Mouse (Mus musculus): ENCODE measurements around the gene Crb2.

The Crb2 gene

DNA sequence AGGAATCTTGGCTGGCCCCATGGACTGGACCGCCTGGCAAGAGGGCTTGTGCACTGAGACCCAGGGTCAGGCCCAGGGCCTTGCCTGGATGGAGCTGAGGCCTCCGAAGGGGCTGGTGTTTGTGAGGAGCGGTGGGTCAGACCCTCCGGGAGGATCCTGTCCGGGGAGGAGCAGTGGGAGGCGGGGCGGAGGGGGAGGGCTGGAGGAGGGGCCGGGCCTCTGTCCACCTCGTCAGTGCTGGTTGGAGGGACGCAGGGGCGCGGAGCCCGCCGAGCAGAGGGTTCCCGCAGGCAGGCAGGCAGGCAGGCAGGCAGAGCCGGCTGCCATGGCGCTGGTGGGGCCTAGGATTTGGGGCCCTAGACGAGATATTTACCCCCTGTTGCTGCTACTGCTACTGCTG is at the start of gene Crb2:
TSS of gene Crb2 (plus strand) at position 234 of the 400 bp plus-strand sequence.
- DNase-seq (ENCODE audit: low spot score) = peak; percentile 83

DNA sequence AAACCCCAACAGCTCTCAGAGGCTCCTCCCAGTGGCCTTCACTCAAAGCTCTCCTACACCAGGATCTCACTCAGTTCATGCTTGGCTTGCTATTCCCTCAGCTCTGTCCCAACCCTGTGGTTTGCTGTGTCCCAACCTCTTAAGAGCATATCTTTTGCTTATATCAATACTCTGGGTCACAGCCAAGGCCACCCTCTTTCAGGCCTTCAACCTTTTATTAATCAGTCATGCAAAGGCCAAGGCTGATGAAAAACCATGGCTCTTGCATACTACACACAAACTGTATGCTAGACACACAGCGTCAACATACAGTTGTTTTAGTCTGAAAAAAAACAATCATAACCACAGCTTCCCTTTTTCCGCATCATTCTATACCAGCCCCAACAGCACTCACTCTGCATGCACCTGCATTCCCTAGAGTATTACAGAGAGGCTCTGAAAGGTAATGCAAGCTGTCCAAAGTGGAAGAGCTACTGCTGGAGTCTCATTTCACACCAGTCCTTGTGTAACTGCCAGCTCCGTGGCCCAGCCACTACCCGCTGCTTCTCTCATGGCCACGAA is 44.7 kb upstream of the Crb2 start:
- no peak for DNase-seq (ENCODE audit: low spot score)

DNA sequence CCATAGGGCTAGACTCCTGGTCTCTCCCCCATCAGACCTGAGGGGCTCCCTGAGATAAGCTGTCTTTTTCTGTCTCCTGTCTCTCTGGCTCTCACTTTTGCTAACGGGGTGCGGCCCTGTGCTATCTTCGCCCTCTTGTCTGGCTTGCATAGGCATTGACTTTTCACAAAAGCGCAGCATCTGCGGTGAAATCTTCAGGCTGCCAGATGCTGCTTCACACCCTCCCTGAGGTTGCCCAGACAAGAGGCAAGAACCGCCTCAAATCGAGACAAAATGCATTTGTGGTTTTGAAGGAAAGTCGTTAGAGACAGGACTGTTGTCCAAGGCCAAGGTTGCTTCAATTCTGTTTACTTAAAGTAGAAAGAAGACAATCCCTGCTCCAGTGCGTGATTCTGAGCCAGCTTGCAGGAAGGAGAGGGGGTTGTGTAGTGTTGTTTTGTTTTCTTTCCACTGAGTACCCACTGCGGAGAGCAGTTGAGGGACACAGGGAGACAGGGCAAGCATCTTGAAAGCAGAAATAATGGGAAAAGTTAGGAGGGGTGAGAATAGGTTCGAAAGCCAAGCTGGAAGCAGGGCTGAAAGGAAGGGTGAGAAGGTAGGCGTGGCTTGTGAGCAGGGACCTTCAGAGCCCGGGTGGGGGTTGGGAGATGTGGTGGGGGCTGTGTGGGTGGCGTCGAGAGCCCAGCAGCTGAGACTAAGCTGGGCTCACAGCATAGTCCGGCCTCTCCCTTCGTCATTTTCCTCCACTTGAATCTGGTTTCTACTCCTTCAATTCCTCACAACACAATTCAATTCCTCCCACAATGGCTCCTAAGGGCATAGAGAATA is 40.9 kb upstream of the Crb2 start:
- DNase-seq (ENCODE audit: low spot score) = peak; percentile 65

DNA sequence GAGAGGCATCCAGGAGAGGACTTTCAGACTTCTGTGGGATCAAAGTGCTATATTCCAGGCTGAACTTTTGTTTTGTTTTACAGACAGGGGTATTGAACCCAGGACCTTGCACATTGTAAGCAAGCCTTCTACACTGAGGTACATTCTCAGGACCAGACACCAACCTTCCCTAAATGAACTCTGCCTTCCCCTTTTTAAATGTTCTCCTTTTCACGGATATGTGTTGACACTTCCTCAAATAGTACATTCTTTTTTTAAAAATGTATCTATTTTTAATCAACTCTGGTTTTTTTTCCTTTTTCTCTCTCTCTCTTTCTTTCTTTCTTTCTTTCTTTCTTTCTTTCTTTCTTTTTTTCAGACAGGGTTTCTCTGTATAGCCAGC is 40.3 kb upstream of the Crb2 start:
- no peak for DNase-seq (ENCODE audit: low spot score)

DNA sequence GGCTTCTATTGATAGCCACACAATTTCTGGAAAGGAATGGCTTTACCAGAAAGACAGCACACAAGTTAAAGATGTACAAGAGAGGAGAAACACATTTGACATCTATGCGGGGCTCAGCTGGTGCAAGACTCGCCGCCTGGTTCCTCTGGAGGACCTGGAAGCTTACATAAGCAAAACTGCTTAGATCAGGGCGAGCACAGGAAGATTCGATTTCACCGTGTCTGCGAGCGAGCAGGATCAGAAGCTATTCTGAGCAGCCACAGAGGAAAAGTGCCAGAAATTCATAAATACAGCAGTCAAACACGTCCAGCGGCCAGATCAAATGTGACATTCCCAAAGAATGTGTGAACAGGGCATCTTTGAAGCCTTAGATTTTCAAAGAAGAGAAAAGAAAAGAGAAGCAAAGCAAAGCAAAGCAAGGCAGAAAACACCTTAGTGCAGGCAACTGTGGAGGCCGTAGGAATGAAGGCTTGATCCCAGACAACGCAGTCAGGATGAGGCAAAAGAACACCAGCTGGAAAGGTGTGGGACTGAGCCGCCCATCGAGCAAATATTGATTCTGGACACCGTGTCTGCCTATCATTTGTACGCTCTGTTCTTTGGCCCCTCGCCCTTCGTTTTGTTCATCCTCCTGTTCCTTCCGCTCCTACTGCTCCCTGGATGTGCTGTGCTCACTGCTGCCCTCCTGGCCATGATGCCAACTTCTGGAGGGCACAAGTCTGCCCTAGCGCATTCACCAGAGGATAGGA is 34.1 kb upstream of the Crb2 start:
- DNase-seq (ENCODE audit: low spot score) = no peak

DNA sequence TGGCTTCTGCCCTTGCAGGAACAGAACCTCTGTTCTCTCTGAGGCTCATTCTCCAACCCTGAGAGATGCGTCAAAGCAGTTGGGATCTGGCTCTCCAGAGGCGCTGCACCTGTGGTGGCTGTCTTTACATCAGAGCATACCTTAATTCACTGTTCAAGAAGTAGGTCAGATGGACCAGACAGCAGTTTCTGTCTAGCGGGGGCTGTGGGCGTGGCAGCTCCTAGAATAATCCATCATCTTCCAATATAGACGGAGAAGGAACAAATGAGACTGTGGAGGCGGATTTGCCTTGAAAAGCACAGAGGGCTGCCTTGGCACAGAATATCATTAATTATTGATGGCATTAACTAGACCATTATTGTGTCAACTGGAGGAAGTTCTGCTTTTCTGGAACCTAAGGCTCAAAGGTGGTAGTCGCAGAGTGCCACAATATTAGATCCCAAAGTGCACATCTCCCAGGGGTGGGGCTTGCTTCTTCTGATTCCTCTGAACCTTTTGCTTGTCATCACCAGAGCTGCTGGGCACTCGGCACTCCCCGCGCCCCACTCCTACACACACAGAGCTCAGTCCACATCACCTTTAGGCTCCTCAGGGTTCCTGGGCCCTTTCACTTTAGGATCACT is 31.2 kb upstream of the Crb2 start:
- DNase-seq (ENCODE audit: low spot score) = no peak

DNA sequence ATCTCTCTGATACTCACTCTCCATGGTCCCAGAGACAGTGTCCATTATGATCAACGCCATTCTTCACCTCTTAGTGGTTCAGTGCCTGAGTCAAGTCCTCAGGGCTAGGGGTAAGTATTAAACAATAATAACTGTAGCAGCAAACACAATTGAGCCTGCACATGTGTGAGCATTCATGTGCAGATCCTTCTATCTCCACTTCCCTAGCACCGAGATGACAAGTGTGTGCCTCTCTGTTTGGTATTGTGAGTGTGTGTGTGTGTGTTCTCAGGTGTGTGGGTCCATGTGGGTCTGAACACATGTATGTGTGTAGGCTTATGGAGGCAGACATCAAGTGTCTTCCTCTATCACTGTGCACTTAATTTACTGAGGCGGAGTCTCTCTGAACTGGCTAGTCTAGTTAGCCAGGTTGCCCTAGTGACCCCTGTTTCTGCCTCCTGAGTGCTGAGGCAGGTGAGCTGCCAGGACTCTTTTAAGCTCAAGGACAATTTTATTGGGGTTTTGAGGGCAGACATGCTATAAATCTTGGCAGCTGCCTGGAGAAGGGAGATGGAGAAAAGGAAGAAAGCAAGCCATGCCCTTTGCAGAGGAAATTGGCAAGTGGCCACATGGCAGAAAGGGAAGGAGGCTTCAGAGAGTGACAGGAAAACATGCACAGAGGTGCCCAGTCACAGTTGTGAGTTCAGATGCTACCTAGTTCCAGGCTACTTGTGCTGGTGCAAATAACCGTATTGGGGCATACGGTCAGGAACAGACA is 29.6 kb upstream of the Crb2 start:
- no peak for DNase-seq (ENCODE audit: low spot score)

DNA sequence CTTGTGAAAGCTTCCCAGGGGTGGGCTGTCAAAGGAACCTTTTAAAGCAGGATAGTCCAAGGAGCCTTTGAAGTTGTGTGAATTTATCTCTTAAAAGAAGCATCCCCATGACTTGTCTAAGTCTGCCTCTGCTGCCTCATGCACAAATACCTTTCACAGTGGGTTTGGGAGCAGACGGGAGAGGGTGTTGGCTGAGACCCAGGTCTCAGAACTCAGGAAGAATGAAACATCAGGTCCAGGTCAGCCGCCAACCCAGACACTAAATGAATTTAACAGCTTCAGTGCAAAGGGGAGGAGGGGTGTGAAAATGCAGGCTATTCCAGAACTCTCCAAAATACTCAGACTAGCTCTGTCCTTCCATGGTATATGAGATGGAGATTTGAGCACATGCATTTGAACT is 28.1 kb upstream of the Crb2 start:
- no peak for DNase-seq (ENCODE audit: low spot score)

DNA sequence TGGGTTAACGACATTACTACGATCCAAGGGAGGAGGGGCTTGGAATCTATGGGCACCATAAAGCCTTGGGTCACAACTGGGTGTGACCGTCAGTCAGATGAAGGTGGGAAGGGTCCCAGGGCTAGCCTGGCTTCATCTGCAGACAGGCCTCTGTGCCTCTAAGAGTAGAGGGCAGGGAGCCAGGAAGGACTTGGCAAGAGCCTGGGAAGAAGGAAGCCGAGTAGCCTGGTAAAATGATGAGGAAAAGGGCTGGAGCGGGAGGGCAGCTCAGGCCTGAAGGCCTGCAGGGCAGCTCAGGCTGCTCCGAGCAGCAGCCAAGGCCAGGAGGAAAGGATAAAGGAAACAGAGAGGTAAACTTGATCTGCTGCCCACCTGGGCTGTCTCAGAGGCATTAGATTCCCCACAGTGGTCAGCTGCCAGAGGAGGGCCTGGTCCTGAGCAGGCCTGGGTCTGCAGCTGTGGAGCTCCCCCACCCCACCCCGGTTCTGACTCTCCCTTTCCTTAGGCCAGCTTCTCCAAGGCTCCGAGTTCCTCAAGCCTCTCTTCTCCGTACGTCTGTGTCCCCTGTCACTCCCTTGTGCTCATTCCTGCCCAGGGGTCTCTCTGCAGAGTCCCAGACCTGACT is 27.5 kb upstream of the Crb2 start:
- no peak for DNase-seq (ENCODE audit: low spot score)

DNA sequence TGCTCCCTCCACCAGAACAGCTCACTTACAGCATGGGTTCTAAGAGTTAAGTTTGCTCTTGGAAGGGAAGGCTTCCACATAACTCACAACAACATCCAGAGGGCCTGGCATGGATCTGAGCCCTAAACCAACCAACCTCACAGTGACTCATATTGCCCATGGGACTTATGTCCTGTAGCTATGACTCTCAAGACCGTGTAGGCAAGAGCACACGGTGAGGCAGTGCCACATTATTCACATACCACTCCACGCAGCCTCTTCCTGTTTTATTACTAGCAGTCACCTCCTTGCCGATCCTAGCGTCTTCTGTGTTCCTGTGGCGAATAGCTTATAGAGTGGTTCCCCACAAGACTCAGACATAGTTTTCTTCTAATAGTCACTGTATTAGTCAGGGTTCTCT is 26.7 kb upstream of the Crb2 start:
- DNase-seq (ENCODE audit: low spot score) = no peak

DNA sequence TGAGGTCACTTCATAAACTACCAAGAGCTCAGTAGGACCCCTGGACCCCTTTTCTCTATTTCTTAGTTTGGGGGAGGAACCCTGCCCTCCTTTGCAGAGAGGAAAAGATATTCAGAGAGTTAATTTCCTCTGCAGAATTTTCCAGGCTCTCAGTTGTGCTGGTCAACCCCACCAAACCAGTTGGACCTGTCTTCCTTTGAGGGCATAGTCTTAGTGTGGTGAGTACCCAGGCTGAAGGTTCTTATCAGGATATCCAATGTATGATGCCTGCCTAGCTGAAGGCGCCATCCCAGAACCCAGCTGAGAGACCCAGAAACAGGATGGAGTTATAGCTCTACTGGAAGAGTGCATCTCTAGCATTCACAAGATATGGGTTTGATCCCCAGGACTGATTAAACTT is 24.9 kb upstream of the Crb2 start:
- no peak for DNase-seq (ENCODE audit: low spot score)

DNA sequence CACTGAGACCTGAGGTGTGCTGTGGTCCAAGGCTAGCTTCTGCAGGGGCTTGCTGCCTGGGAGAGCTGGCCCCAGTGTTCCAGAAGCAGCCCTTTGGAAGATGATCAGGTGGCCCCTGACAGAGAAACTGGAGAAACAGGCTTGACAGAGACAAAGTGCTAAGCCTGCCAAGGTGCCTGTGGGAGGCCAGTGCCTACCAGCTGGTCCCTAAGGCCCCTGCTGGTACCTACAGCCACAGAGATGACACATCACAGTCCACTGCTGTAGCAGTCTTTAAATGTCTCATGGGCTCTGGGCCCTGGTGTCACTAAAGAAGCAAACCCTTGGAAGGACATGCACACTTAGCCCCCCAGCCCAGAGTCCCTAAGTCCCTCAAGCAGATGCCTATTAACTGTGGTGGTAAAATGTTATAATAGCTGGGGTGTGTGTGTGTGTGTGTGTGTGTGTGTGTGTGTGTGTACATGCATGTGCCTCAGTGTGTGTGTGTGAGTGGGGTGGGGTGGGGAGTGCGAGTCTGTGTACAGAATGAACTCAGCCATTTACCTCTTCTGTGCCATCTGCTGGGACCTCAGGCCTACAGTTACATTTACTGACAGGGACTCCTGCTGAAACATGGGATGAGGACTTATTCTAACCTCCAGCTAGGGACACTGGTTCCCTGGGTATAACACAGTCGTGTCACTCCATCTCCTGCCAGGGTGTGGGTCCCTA is 19.7 kb upstream of the Crb2 start:
- DNase-seq (ENCODE audit: low spot score) = no peak

DNA sequence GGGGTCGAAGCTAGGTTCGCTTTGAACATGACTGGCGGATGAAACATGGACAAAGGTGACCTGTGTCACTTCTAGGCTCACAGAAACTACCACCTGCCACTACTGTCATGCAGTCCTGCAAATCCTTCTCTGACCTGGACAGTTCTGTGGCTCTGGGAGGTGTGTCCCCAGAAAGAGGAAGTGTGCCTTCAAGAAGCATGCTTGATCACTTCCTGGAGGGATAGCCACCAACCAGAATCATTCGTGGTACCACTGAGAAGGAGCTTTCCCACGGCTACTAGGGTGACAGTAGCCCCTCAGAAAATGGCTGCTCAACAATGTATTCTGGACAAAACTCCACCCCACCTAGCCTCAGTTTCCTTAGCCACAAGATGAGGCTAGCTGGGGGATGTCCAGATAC is 19.0 kb upstream of the Crb2 start:
- no peak for DNase-seq (ENCODE audit: low spot score)

DNA sequence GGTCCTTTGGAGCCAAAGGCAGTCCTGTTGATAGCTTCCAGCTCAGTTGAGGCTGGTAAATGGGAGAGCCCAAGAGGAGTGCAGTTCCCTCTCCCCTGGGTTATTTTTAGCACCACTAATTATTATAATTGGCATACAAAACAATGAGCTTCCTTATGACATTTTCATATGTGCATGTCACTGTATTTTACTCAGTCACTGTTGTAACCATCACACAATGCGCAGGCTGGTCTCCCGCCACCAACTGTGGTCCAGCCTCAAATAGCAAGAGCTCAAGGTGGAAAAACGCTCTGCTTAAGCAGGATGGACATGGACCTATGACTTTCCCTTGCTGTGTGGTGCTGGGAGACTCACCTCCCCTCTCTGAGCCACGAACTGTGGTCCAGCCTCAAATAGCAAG is 18.3 kb upstream of the Crb2 start:
- no peak for DNase-seq (ENCODE audit: low spot score)

DNA sequence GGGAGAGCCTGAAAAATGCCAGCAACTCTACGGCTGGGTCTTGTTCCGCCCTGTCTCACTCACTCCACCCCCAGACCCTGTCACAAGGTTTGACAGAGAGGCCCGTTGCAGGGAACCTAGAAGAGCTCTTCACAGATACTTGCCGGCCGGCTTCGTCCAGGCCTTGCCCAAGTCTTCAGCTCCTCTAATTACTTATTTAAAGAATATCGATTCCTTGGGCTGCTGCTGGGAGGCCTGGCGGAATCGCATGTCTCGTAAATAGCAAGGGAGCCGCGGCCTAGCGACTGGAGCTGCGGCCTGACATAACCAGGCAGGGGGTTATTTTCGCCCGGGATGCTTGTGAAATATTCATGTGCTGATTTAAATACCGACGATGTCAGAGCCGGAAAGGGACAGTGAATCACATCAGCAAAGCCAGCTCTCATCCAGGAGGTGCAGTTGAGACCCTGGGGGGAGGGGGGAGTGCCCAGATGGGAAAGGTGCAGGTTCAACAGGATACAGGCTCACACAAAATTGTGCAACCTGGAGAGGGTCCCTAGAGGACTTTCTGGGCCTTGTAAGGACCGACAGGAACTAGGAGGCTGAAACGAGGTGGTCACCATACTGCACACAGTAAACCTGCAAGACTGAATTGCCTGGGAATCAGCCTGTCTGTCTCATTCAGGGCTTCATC is 17.6 kb upstream of the Crb2 start:
- peak; percentile 68 for DNase-seq (ENCODE audit: low spot score)

DNA sequence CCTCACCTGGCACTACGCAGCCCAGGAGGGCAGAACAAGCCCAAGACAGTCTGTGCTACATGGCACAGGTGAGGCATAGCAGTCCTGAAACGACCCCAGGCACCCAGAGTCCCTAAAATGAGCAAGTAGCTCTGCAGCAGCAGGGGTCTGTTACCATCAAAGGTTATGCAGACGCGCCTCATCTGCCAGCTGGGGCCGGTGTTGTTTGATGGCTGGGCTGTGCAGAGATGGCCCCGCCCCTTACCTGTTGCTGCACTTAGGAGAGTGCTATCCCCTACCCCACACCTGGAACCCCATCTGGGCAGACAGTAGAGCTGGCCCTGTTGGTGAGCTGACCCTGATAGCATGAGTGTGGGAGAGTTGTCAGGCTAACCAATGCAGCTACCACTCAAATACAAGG is 15.4 kb upstream of the Crb2 start:
- no peak for DNase-seq (ENCODE audit: low spot score)

DNA sequence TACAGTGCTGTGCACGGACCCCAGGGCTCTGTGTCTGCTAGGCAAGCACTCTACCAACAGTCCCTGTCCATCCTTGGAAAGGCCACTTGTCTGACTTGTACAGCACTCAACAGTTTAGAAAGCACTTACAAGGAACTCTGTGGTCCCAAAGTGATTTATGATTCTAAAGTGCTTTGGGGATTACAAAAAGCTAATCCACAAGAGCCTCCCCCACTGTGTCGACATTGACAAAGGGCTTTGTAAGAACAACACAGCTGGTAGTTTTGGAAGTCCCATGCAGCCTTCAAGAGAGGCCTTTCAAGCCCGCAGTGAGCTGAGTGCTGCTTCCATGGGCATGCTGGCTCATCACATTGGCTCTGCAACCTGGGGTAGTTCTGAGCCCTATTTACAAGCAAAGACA is 12.4 kb upstream of the Crb2 start:
- DNase-seq (ENCODE audit: low spot score) = peak; percentile 66

DNA sequence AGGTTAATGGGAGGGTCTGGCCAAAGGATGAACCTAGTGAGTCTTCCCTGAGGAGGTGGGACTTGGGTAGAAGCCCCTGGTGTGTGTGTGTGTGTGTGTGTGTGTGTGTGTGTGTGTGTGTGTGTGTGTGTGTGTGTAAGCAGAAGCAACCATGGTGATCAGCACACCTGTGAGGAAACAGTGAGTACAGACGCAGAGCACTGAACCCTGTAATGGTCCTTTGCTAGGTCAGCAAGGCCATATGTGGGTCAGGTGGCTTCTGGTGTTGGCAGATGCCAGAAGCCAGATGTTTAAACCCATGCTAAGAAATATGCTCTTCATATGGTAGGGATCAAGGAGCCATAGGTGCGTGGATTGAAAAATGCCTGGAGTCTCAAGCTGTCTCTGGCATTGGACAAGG is 11.5 kb upstream of the Crb2 start:
- no peak for DNase-seq (ENCODE audit: low spot score)

DNA sequence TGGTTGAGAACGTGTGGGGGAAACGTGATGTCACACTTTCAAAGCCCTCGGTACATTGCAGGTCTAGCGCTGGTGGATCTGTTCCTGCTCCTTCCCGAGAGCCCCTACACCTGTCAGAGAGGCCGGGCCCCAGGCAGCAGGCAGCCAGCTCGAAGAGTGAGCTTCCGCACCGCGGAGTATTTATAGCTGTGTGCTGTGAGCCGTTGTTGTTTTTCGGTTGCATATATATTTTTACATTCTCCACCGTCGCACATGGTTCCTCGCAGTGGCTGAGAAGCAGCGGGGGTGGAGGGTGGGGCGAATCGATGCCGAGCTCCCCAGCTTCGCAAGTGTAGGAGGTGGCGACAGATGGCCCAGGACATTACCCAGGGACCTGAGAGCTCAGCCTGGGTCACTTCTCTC is 11.0 kb upstream of the Crb2 start:
- no peak for DNase-seq (ENCODE audit: low spot score)

DNA sequence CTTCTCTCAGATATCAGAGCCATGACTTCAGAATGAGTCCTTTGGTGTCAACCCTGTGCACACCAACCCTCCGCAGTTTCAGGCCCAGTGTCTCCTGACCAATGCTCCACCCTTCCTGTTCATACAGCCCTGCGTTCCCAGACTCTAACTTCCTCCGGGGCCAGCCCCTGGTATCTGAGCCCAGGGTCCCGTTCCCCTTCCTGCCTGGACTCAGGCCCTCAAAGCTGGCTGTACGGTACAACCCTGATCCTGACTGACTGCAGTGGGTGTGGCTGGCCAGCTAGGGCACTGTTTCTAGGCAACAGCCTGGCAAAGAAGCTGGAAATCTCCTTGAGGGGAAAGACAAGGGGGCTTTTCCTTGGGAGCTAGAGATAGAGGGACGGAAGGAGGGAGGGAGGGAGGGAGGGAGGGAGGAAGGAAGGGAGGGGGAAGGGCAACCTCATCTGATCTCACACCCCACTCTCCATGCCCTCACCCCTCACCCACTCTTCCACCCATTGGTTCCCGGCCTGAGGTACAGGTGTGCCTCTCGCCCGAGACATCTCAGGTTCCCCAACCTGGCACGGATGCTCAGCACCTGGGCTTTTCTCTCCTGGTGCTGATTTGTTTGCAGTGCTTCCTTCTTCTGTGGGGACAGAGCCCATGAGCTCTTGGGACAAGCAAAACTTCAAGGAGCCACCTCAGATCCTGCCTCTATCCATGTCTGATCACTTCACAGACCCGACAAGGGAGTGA is 9.9 kb upstream of the Crb2 start:
- no peak for DNase-seq (ENCODE audit: low spot score)

Measured in embryo, embryonic 10.5 days (tissue).